Mouse (Mus musculus) adrenal gland, postnatal 10 days (tissue): ENCODE measurements around the gene C1s2. TPM values are rescaled to one million over a fixed set of nuclear protein-coding genes. Genes with fewer than 3 reads are reported as not detected.
A peak's percentile ranks its signal among the peaks of the same experiment; 100 is the strongest.
"Not testable (repeated sequence)": the region's sequence is repeated elsewhere in the genome, so short reads cannot be mapped to it uniquely, and the experiment has no call there.

Source experiments
- DNase-seq: peaks from one replicate; pipeline ENCODE4 v3.0.0; 2021; ENCODE audit warnings: mixed read lengths
- long read RNA-seq, 2 experiments: library from polyadenylated mRNA; stranded (forward); transcript quantifications; one replicate each; pipeline ENCODE4 v2.0.0; 2021
- total RNA-seq, 2 experiments: library from RNA; stranded (reverse); gene quantifications; 2 replicates each; pipeline ENCODE4 v1.2.3; 2021

The C1s2 gene
- total RNA-seq: 1 to 10 TPM; 2.5 to 4.2 TPM
- long read RNA-seq, experiment 1: 0 reads
- long read RNA-seq, experiment 2: 0 reads

DNA sequence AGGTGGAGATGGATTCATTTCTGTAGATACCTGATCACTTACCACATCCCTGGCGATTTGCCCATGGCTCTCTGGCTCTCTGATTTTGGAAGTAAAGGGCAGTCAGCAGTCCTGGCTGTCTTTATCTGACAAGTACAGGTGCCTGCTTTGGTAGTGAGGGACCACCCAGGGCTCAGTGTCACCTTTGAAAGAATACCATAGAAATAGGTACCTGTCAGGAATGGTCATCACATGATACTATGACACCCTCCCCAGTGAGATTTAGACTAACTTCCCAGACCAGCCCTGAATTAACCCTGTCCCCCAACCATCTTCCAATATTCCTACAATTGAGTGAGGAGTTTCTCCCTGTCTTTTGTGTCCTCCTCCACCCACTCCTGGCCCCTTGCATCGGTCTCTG is at the start of gene C1s2:
C1s2 (minus strand) TSS at position 101 of the 400 bp plus-strand sequence.
- DNase-seq: not testable (repeated sequence)

DNA sequence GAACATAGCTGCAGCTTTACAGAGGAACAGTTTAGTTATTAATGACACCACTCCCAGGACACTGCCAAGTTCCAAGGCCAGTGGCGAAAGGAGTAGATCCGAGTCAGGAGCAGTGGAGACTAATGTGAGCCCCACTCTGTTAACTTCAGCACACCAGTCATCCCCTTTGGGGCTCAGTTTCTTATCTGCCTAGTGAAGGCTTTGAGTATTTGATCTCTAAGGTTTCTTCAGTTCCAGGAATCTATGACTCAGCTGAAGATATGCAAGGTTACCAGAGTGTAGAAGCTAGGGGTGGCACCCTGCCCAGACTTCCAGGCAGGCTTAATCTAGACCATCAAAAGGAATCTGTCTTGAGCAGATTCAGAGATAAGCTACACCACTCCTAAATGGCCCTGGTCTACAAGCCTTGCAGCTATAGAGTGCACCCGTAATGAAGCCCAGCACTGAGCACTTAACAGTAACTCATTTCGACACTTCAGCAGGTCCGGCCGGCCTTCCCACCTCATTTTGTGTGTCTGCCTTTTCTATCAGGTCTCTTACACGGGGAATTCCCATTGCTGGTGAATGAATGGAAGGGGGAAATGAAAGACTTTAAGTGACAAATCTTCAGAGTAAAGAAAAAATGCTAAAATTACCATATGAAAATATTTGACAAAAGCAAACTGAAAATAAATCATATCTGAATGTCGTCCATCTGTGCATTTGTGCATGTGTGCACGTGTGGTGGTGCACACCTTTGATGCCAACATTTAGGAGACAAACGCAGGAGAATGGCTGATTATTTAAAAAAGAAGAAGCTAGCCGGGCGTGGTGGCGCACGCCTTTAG is 47.9 kb upstream of the C1s2 start:
- DNase-seq: peak; percentile 83

DNA sequence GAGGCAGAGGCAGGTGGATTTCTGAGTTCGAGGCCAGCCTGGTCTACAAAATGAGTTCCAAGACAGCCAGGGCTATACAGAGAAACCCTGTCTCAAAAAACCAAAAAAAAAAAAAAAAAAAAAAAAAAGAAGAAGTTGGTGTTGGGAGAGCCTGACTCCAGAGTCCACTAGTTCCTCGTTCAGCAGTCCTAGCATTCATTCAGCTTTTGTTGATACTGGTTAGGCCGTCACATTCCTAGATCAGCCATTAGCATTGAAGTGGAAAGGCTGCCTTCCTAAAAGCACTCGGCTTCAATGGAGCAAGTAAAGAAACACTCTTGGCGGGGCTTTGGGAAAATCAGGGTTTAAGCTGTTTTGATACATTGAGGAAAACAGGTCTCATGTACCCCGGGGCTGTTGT is 46.4 kb upstream of the C1s2 start:
- DNase-seq: not testable (repeated sequence)

DNA sequence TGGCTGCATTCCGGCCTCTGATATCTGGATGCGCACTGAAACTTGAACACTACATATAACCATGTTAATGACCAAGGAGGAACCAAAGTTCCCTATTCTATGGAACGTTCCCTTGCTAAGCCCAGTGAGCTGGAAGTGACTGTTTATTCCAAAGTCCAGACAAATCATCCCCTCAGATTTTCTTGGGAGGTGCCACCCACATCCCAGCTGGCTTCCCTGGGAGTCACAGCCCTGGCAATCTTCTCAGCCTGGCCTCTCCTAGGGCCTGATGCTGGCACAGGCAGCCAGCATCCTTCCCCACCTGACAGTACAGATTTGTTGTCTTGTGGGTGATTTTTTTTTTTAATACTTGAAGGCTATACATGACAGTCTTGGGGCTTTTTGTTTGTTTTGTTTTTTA is 43.6 kb upstream of the C1s2 start:
- no peak for DNase-seq

DNA sequence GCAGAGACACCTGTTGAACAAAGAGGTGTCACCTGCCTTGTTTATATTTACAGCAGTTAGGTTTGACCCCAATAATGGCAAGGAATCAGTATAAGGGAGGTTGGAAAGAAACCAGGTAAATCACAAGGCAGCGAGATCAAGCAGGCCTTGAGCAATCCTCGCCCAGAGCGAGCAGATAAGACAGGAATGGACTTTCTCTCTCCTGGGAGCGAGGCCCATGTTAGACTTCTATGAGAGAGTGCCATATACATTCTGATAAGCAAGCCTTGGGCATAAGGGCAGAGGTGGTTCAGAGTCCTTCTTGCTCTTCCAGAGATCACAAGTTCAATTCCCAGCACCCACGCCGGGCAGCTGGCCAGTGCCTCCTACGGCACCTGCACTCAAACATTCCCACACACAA is 42.9 kb upstream of the C1s2 start:
- DNase-seq: no peak

DNA sequence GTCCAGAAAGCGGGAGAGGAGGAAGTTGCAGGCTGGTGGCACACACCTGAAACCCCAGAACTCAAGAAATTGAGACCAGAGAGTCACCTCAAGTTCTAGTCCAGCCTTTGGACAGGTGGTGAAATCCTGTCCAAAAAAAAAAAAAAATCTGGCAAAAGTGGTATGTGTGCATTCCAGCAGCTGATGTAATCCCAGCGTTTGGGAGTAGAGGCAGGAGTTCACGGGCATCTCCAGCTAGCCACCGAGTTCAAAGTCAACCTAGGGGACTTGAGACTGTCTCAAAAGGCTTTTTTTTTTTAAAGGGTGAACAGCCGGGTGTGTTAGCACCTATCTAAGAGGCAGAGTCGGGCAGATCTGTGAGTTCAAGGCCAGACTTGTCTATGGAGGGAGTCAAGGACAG is 40.3 kb upstream of the C1s2 start:
- no peak for DNase-seq

DNA sequence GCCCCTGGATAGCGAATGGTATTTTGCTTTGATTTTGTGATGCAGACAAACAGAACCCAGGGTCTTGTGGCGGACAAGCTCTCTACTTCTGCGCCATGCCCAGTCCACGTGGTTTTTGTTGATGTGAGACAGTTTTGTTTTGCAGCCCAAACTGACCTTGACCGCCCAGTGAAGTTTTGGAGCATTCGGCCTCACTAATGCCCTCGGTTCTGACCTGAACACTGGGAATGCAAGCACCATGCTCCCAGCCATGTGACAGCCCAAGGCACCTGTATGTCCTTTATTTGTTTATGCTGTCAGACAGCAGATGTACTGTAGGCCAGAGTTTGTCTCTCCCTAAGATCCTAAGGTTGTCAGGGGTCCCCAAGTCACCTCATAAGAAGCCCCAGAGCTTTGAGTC is 38.7 kb upstream of the C1s2 start:
- DNase-seq: no peak

DNA sequence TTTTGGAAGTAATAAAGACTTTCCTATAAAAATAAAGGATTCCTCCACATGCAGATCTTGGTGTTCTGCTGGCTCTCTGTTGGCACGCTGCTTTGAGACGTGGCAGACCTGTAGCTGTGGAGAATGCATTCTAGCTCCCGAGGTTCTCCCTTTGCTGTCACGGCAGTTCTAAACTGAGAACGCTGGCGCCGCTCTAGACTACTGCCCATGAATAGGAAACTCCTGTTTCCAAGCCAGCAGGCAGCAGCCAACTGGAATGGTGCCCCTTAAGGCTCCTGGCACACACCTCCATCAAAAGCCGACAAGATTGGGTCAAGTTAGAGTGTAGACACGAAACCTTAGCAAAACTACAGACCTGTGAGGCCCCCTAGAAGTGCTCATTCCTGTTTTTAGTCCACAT is 37.7 kb upstream of the C1s2 start:
- peak; percentile 67 for DNase-seq

DNA sequence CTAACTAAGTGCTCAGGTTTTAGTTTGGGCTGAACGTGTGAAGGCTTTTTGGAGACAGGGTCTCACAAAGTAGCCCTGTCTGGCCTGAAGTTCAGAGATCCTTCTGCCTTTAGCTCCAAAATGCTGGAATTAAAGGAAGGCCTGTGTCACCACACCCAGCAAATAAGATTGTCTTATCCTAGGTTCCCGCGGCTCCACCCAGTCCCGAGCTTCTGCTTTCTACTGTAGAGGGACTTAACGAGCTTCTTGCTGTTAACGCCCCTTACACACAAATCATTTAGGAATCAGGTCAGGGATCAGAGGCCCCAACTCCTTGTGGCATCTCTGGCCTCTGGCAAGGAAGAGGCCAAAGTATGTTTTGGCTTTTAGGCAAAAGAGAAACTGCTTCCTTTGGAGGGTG is 36.2 kb upstream of the C1s2 start:
- no peak for DNase-seq

DNA sequence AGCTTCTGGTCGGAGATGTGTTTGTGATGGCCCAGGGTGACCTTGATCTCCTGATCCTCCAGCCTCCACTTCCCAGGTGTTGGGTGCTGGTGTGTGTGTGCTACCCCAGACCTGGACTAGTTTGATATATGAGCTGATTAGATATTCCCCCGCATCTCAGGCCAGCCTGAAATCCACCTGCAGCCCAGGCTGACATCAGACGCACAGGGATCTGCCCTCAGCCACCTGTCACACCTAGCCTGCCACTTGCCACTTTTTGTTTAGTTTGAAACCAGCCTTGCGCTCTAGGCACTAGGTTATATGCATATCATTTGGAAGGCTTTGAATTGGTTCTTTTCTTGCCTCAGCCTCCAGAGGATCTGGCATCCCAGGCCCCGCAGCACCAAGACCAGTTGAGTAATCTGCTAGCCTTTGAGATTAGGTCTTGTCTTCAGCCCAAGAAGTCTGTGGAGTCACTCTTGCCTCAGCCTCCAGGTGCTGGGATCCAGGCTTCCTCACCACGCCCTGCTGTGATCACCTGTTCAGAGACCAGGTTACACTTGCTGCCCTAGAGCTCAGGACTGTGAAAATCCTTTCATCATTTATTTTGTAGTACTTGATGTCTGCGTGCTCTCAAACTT is 34.5 kb upstream of the C1s2 start:
- DNase-seq: no peak

DNA sequence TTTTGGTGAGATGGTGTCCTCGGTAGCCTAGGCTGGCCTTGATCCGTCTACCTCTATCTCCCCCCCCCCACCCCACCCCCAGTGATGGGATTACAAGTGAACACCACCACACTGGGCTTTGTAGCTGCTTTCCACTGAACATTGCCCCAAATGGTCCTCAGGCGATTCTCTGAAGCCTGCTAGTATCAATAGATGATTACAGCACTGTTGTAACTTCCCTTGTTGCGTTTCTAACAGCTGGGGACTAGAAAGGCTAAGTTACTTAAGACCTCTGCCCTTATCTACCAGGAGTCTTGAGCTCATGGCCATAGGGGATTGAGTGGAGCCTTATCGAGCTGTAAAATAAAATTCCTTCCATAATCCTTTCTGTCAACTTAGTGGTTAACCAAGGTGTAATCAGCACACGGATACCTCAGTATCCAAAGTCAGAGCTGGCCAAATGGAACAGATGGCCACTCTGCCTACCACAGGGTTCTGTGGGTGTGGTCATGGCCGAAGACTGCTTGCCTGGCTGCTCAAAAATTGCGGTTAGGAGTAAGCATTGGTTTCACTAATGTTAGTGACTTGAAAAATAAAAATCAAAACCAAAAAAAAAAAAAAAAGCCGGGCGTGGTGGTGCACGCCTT is 33.5 kb upstream of the C1s2 start:
- no peak for DNase-seq

DNA sequence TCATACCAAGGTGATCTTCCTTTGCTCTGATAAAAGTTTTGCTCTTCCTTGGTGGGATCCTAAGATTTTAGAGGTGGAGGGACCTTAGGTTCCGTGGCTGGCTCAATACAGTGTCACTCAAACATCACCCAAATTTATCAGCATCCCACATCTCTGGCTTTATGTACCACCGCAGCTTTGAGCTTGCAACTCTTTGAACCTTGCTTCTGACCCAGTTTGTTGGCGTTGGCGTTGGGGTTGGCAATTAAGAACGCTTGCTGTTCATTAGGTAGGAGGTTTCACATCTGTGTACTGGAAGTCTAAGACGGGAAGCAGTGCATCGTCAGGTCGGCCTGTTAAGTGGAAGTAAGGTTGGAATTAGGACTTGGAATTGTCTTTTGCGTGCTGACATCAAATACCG is 29.1 kb upstream of the C1s2 start:
- DNase-seq: no peak

DNA sequence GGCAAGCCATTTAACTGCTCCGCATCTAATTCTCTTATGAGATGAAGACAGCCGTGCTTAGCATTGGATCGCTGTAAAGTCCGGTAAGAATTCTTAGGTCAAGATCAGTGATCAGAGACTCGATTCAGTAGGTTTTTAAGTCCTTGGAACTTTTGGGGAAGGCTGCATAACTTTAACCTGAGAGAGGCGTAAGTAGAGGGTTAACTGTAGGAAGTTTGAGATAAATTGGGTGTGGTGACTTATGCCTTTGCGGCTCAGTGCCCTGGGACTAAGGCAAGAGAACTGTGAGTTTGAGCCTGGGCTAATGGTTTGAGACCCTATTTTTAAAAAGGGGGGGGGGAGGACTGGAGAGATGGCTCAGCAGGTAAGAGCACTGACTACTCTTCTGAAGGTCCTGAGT is 28.4 kb upstream of the C1s2 start:
- no peak for DNase-seq

DNA sequence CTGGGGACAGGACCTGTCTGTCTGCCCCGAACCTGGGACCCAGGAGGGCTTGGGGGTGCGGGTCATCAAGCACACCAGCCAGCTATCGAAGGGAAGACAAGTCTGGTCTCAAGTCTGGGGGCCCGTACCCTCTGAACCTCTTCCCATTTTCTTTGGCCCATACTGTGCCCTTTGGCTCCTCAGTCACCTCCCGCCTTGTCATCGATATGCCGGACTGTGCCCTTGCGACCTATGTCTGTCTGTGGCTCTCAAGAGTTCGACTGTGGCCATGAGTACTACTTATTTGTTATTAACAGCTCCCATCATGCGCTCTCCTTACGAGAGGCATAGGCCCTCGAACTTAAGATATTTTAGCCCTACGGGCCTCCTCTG is 27.5 kb upstream of the C1s2 start:
- no peak for DNase-seq

DNA sequence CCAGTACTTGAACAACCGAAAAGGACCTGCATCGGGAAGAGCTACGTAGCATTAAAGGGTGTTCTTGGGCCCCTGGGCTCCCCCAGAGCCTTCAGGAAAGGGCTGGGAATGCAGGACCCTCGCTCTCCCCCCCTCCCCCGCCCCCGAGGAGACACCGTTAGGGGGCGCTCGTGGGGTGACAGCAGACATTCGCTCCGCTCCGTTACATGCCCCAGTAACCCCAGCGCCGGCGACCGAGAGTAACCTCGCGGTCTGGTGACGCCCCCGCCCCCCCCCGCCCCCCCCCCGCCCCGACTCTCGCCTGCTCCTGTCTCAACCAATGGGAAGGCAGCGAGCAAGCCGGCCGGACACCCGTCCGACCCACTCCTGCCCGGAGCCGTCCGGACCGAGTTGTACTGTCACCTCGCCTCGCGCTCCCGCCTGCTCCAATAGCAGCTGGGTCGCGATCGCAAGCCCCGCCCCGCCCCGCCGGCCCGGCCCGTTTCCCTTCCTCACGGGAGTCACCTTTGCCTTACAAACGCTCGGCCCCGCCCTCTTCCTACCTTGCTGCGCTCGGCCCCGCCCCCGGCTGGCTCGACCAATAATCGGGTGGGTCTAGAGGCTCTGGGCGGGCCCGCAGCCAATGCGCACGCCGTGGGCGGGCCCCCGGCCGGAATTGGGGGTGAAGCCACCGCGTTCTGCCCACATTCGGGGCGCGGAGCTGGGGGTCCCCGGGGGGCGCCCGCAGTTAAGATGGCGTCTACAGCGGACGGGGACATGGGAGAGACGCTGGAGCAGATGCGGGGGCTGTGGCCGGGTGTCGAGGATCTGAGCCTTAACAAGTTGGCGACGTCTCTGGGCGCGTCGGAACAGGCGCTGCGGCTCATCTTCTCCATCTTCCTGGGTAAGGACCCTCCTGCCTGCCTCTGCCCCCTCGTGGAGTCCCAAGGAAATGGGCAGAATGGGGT is 26.9 kb upstream of the C1s2 start, which contains the start of gene Lpcat3:
Lpcat3 (plus strand) TSS at position 551 of the 947 bp plus-strand sequence.
- DNase-seq: peak; percentile 99

DNA sequence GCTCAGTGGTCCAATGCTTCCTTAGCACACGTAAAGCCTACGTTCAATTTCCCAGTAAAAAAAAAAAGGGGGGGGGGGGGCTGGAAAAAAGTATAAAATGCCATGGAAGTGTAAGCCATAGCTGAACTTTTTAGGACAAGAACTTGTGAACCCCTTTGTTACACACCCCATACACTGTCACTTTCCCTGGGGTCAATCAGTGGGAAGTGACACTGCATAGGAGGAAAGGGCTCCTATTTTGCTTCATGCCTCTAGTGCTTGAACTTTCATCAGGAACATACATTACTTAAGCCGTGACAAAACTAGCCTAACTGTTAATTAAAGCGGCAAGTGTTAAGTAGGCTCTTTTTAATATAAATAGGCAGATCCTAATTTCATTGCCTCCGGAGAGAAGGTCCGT is 26.1 kb upstream of the C1s2 start:
- DNase-seq: no peak

DNA sequence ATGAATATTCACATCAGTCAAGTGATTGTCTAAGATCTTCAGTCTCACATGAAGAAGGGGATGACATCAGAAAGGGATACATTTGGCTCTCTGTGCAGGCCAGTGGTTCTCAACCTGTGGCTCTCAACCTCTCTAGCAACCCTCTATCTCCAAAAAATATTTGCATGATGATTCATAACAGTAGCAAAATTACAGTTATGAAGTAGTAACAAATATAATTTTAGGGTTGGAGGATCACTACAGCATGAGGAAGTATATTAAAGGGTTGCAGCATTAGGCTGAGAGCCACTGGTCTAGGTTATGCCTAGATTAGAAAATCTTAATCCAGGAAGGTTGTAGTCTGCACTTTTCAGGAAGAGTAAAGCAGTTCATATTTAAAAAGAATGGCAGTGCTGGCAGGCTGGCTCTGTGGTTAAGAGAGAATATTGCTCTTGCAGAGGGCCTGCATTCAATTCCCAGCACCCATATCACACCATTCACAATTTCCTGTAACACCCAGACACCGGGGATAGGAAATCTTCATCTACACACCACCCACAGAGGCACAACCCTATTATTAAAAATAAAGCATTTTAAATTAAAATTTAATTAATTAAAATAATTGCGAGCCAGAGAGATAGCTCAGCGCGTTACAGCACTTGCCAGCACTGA is 25.4 kb upstream of the C1s2 start:
- DNase-seq: no peak

DNA sequence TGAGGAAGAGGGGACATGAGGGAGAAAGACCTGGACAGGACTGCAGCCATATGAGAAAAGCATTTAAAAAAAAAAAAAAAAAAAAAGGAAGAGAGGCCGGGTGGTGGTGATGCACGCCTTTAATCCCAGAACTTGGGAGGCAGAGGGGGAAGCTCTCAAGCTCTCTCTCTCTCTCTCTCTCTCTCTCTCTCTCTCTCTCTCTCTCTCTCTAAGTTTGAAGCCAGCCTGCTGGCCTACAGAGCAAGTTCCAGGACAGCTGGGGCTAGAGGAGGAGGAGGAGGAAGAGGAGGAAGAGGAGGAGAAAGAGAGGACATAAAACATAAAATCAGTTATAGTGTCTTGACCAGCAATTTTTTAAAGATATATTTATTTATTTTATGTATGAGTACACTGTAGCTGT is 22.2 kb upstream of the C1s2 start:
- no peak for DNase-seq

DNA sequence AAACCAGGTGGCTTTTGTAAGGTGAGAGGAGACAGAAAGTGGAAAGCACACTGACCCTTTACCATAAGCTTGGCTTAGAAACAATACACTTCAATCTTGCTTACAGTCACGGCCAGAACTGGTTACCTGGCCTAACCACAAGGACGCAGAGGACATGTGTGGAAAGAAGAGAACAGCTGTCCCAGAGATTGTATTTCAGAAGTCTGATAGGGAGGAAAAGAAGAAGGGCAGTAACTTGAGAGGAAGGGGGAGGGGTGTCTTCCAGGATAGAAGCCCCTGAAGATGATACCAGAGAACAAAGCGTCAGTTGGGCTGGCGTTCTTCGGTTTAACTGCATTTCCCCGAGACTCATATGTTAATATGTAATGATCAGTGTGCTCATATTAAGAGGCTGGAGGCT is 20.0 kb upstream of the C1s2 start:
- DNase-seq: no peak

DNA sequence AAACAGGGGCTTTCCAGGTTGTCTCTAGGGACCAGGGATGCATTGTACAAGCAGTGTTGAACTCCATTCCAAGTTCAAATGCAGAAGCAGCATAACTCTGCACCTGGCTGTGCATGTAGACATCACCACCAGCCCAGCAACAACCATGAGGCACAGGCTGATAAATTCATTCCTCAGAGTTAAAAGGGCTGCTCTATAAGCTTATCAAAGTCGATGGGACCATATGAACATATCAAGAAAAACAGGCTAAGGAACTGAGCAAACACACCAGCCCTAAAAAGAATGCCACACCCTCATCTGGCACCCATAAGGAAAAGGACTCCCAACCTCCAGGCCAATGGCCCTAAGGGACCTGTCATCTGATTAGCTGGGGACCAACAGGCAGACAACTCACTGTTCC is 10.5 kb upstream of the C1s2 start:
- DNase-seq: no peak

DNA sequence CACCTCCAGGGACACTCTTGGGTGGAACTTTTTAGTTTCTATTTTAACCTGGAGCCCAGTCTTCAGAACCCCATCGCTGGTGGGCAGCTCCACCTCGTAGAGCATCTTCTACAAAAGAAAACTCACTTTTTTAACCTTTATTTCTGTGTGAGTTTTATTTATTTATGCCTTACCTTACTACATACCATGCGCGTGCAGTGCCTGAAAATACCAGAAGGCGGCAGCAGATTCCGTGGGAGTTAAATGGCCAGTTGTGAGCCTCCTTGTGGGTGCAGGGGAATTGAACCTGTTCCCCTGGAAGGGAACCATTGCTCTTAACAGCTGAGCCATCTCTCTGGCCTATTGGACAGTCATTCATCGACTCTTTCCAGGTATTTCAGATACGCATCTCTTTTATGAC is 5.1 kb upstream of the C1s2 start:
- peak; percentile 86 for DNase-seq

DNA sequence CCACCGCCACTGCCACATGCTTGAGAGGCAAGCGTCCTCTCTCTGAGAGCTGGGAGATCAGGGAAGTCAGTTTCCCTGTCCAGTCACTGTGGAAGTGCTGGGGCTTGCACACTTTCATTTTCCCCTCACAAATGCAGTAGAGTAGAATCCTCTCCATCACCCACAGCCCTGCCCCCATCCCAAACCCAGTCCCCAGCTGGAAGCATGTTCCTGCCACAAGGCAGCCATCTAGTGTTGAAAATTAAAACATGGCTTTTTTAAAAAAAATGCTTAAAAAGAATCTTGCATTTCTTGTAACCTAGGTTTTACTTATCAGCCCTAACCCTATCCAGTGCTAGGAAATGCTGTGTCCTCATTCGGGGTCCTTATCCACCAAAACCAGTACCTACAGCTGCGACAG is 4.2 kb upstream of the C1s2 start:
- peak; percentile 32 for DNase-seq
